Mouse (Mus musculus): ENCODE data around the gene Prss36.

GRCm38 (mm10) chr7:127966371-127966918 is 19.9 kb upstream of the Prss36 start:
- TF ChIP-seq POLR2A (IDR thresholded peaks at IDR 0.05; ENCODE audit: extremely low read depth, insufficient read depth, low read length) (no peak), CTCF (IDR thresholded peaks at IDR 0.05; ENCODE audit: low read depth, low read length) (no peak)
